Comparison of ENCODE assay signal across 8 mouse cellular contexts in the genomic region with DNA sequence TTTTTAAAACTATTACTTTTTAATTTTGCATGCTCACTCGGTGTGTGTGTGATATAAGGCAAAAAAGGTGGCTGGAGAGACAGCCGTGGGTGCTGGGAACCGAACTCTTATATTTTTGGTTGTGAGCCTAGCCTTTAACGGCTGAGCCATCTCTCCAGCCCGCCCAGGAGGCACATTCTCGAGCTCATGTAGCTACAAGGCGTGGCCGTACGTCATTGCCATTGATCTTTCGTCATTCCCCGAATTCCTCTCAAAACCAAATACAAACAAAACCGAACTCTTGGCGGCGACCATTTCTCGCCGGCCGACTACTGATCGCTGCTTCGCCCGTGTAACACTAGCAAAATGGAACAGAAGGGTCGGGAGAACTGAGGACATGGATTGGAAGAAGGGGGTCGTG. TPM values are rescaled to one million over a fixed set of nuclear protein-coding genes. Genes with fewer than 3 reads are reported as not detected.
DNase-seq lines count a peak whose midpoint lies in the region; ATAC-seq and TF ChIP-seq lines count a peak whose summit lies in the region.
"Not testable (repeated sequence)": the region's sequence is repeated elsewhere in the genome, so short reads cannot be mapped to it uniquely, and the experiment has no call there.

No protein-coding gene starts in this region.

- H3K4me2 ChIP-seq in heart, embryonic 11.5 days = peak overlapping the region; percentile 50
- peak overlapping the region; percentile 53 for H3K4me2 ChIP-seq in kidney, embryonic 15.5 days

- not testable (repeated sequence) for H3K4me1 ChIP-seq in heart, embryonic 11.5 days (ENCODE audit: control insufficient read depth, insufficient read depth, low read length); kidney, embryonic 15.5 days

- not testable (repeated sequence) for H3K9me3 ChIP-seq in heart, embryonic 11.5 days (replicated peaks; ENCODE audit: control insufficient read depth, low read length); kidney, embryonic 15.5 days (replicated peaks)

- peak; percentile 38 for ATAC-seq in erythroblast, adult 5-6 weeks (replicated peaks; ENCODE audit: low FRiP score, poor library complexity, severe bottlenecking)
- ATAC-seq in heart, embryonic 11.5 days (replicated peaks; ENCODE audit: insufficient number of reproducible peaks, low FRiP score, low TSS enrichment) = peak; percentile 36
- ATAC-seq in kidney, embryonic 15.5 days (replicated peaks; ENCODE audit: low FRiP score) = peak; percentile 43

- TF ChIP-seq CTCF in brain, embryonic 14.5 days (IDR thresholded peaks at IDR 0.05; ENCODE audit: borderline replicate concordance, extremely low read depth, insufficient read depth, insufficient read length) = not testable (repeated sequence)

- peak; percentile 90 for DNase-seq in CD4-positive helper T cell, adult 2 months (ENCODE audit: low read depth, low spot score)
- peak; percentile 93 for DNase-seq in brain, embryonic 14.5 days (ENCODE audit: low read depth)
- DNase-seq in liver = peak; percentile 83
- peak; percentile 77 to 94 for DNase-seq in monocyte, adult 2 months (ENCODE audit: low read depth in 1 of 2, low spot score in 2 of 2)
- peak; percentile 80 to 87 for DNase-seq in spleen, postnatal 14 days (ENCODE audit: low spot score in 2 of 2)

- WGBS in heart, embryonic 11.5 days (ENCODE audit: insufficient replicate concordance) = under 1% methylated on average over 22 of the region's 22 CpGs
- under 1% methylated on average over 22 of the region's 22 CpGs for WGBS in kidney, embryonic 15.5 days

- H3K27ac ChIP-seq in heart, embryonic 11.5 days (ENCODE audit: low read depth, low read length) = 0 out of 2 replicates have a peak overlapping the region, but pooled peaks have one; percentile 29
- H3K27ac ChIP-seq in kidney, embryonic 15.5 days = peak overlapping the region; percentile 87

- not testable (repeated sequence) for H3K27me3 ChIP-seq in heart, embryonic 11.5 days (ENCODE audit: control insufficient read depth, insufficient read depth, low read length); kidney, embryonic 15.5 days

- TF ChIP-seq POLR2A in brain, embryonic 14.5 days (IDR thresholded peaks at IDR 0.05; ENCODE audit: borderline replicate concordance, extremely low read depth, insufficient read depth, insufficient read length, poor library complexity, severe bottlenecking) = not testable (repeated sequence)

- peak overlapping the region; percentile 65 for H3K4me3 ChIP-seq in heart, embryonic 11.5 days (ENCODE audit: low read depth, low read length)
- peak overlapping the region; percentile 71 for H3K4me3 ChIP-seq in kidney, embryonic 15.5 days (replicated peaks)

- peak overlapping the region; percentile 82 for H3K9ac ChIP-seq in heart, embryonic 11.5 days (ENCODE audit: low read depth, low read length)
- H3K9ac ChIP-seq in kidney, embryonic 15.5 days = peak overlapping the region; percentile 59

- H3K36me3 ChIP-seq in heart, embryonic 11.5 days (ENCODE audit: control insufficient read depth, insufficient read depth, low read length); kidney, embryonic 15.5 days: not testable (repeated sequence)

RNA-seq across cellular contexts. Expression of a gene that starts 29.0 kb away (rescaled TPM):
- 0.05 and 0.07 TPM in 2 replicates for polyA plus RNA-seq in brain, embryonic 14.5 days (2012; rRNA removed)
- total RNA-seq in erythroblast, adult 5-6 weeks (2015; ENCODE audit: low replicate concordance) = not detected in 2 replicates
- 0.68 and 1.8 TPM in 2 replicates for total RNA-seq in erythroblast, adult 5-6 weeks (2017; ENCODE audit: low replicate concordance)
- not detected in 2 replicates for polyA plus RNA-seq in heart, embryonic 11.5 days (2014; fragmentation: Nextera tagmentation; extraction: Ambion mirVana)
- polyA plus RNA-seq in kidney, embryonic 15.5 days (2015; fragmentation: Nextera tagmentation; extraction: Ambion mirVana) = 0.17 and 0.22 TPM in 2 replicates

RNA-seq across cellular contexts. Expression of a gene that starts 37.2 kb away (rescaled TPM):
- polyA plus RNA-seq in brain, embryonic 14.5 days (2012; rRNA removed) = 0.19 and 0.23 TPM in 2 replicates
- not detected in 2 replicates for total RNA-seq in erythroblast, adult 5-6 weeks (2015; ENCODE audit: low replicate concordance)
- total RNA-seq in erythroblast, adult 5-6 weeks (2017; ENCODE audit: low replicate concordance) = not detected in 2 replicates
- not detected in 2 replicates for polyA plus RNA-seq in heart, embryonic 11.5 days (2014; fragmentation: Nextera tagmentation; extraction: Ambion mirVana)
- not detected in 2 replicates for polyA plus RNA-seq in kidney, embryonic 15.5 days (2015; fragmentation: Nextera tagmentation; extraction: Ambion mirVana)

Comparison
In these comparisons a context has a peak if more than half of its experiments do, and no peak if none do; other contexts are left out.
1. Peak in every context shown above with its lines: DNase-seq, ATAC-seq, H3K4me3 ChIP-seq and H3K27ac ChIP-seq.